Mouse (Mus musculus): ENCODE data around the gene Alg14. TPM values are rescaled to one million over a fixed set of nuclear protein-coding genes. Genes with fewer than 3 reads are reported as not detected.

Alg14 gene
- total and polyA plus RNA-seq, 3 experiments: 6.0 to 10.2 (median 6.3) TPM

- Histone ChIP-seq H3K27me3 (replicated peaks) (no peaks in the 10 kb centered on the region), H3K9me3 (replicated peaks; ENCODE audit: low read length) (no peaks in the 10 kb centered on the region), H3K27ac (ENCODE audit: insufficient read depth, low read depth) (no peak overlapping the region), H3K4me1 (ENCODE audit: control insufficient read depth in 1 of 2, insufficient read depth in 2 of 2) (no peaks in the 10 kb centered on the region; a peak in 1 of 4 replicates), H3K79me2 (replicated peaks; ENCODE audit: control insufficient read depth, extremely low read depth, insufficient read depth, poor library complexity, severe bottlenecking) (no peaks in the 10 kb centered on the region), H3K9ac (ENCODE audit: insufficient read depth, low read depth) (no peak overlapping the region), H3K36me3 (replicated peaks in 1 of 2; ENCODE audit: control insufficient read depth in 1 of 2, insufficient read depth in 1 of 2, low read length in 1 of 2) (no peaks in the 10 kb centered on the region), H3K4me2 (ENCODE audit: insufficient read depth, low read depth, poor library complexity, severe bottlenecking) (no peak overlapping the region), H3K4me3 (replicated peaks in 1 of 3; ENCODE audit: low read depth in 2 of 3, low read length in 2 of 3, poor library complexity in 1 of 3) (no peak overlapping the region)
- in situ Hi-C loops (cut with MboI; ENCODE audit: low pct_ligation_motif_present, low pct_unique_long_range_greater_than_20kb, low sequenced_read_pairs): no loop called here
- dilution Hi-C loops (cut with MboI; ENCODE audit: extremely low pct_ligation_motif_present, extremely low pct_unique_long_range_greater_than_20kb, low sequenced_read_pairs): no loop called here
- TF ChIP-seq JUND (conservative IDR thresholded peaks at IDR 0.05; ENCODE audit: low read depth, low read length) (no peak), MXI1 (IDR thresholded peaks at IDR 0.05; ENCODE audit: low read depth, low read length) (no peak), MAX (IDR thresholded peaks at IDR 0.05; ENCODE audit: low read length) (no peak), POLR2A (IDR thresholded peaks at IDR 0.05; ENCODE audit: low read depth, low read length) (no peak), NRF1 (IDR thresholded peaks at IDR 0.05; ENCODE audit: low read depth, low read length) (no peak), ELF1 (IDR thresholded peaks at IDR 0.05; ENCODE audit: low read depth, low read length) (no peak), CTCF (conservative IDR thresholded peaks at IDR 0.05 in 1 of 2, IDR thresholded peaks at IDR 0.05 in 1 of 2; ENCODE audit: low read depth in 2 of 2, low read length in 2 of 2) (no peak), SMC3 (IDR thresholded peaks at IDR 0.05; ENCODE audit: low read depth, low read length) (no peak), HCFC1 (IDR thresholded peaks at IDR 0.05; ENCODE audit: low read depth, low read length) (no peak), MAFK (IDR thresholded peaks at IDR 0.05; ENCODE audit: insufficient replicate concordance, low read length) (no peak), ZC3H11A (IDR thresholded peaks at IDR 0.05; ENCODE audit: low read depth, low read length) (no peak)
- DNase-seq (ENCODE audit: extremely low read depth): no peak
These were observed 104.2 kb downstream of the Alg14 start for GRCm38 (mm10) chr3:121395588-121396295.

GRCm38 (mm10) chr3:121396561-121396960, 105.0 kb downstream of the Alg14 start:
- Histone ChIP-seq H3K4me2 (ENCODE audit: insufficient read depth, low read depth, poor library complexity, severe bottlenecking) (no peak overlapping the region), H3K79me2 (replicated peaks; ENCODE audit: control insufficient read depth, extremely low read depth, insufficient read depth, poor library complexity, severe bottlenecking) (no peaks in the 10 kb centered on the region), H3K4me3 (replicated peaks in 1 of 3; ENCODE audit: low read depth in 2 of 3, low read length in 2 of 3, poor library complexity in 1 of 3) (no peak overlapping the region), H3K27me3 (replicated peaks) (no peaks in the 10 kb centered on the region), H3K27ac (ENCODE audit: insufficient read depth, low read depth) (no peak overlapping the region), H3K9me3 (replicated peaks; ENCODE audit: low read length) (no peaks in the 10 kb centered on the region), H3K36me3 (replicated peaks in 1 of 2; ENCODE audit: control insufficient read depth in 1 of 2, insufficient read depth in 1 of 2, low read length in 1 of 2) (no peaks in the 10 kb centered on the region), H3K9ac (ENCODE audit: insufficient read depth, low read depth) (no peak overlapping the region), H3K4me1 (ENCODE audit: control insufficient read depth in 1 of 2, insufficient read depth in 2 of 2) (no peaks in the 10 kb centered on the region; a peak in 1 of 4 replicates)
- DNase-seq (ENCODE audit: extremely low read depth): no peak
- no peak for TF ChIP-seq MEF2A (IDR thresholded peaks at IDR 0.05; ENCODE audit: borderline replicate concordance, low read depth, low read length)
- TF ChIP-seq MAZ (IDR thresholded peaks at IDR 0.05; ENCODE audit: low read depth, low read length): no peak
- no peak for TF ChIP-seq ZNF384 (IDR thresholded peaks at IDR 0.05; ENCODE audit: low read depth, low read length)
- TF ChIP-seq EP300 (IDR thresholded peaks at IDR 0.05; ENCODE audit: low read length): no peak
- no peak for TF ChIP-seq ZKSCAN1 (IDR thresholded peaks at IDR 0.05; ENCODE audit: borderline replicate concordance, low read depth, low read length)
- TF ChIP-seq MYC (IDR thresholded peaks at IDR 0.05; ENCODE audit: low read depth, low read length): no peak
- TF ChIP-seq MAFK (IDR thresholded peaks at IDR 0.05; ENCODE audit: insufficient replicate concordance, low read length): no peak
- in situ Hi-C loops (cut with MboI; ENCODE audit: low pct_ligation_motif_present, low pct_unique_long_range_greater_than_20kb, low sequenced_read_pairs) (no loop called here), dilution Hi-C loops (cut with MboI; ENCODE audit: extremely low pct_ligation_motif_present, extremely low pct_unique_long_range_greater_than_20kb, low sequenced_read_pairs) (no loop called here)
